Mouse (Mus musculus) ES-E14 (cell line): ENCODE measurements around the gene AB124611.

Source experiments
- CHD2 ChIP-seq: IDR thresholded peaks from 2 replicates; pipeline ENCODE4 v1.6.1; 2014; ENCODE audit warnings: mild to moderate bottlenecking, low read depth, low read length, inconsistent platforms
- HCFC1 ChIP-seq: IDR thresholded peaks from 2 replicates; pipeline ENCODE4 v1.6.1; 2012; ENCODE audit warnings: low read length, inconsistent platforms, borderline replicate concordance; ENCODE audit not compliant: insufficient read depth
- MAFK ChIP-seq: IDR thresholded peaks from 2 replicates; pipeline ENCODE4 v1.6.1; 2014; ENCODE audit warnings: mild to moderate bottlenecking, low read depth, low read length, inconsistent platforms; ENCODE audit not compliant: insufficient read depth
- ZC3H11A ChIP-seq: IDR thresholded peaks from 2 replicates; pipeline ENCODE4 v1.6.1; 2012; ENCODE audit warnings: low read depth, mild to moderate bottlenecking, inconsistent platforms, low read length, borderline replicate concordance
- ZNF384 ChIP-seq: IDR thresholded peaks from 2 replicates; pipeline ENCODE4 v1.6.1; 2012; ENCODE audit warnings: low read depth, low read length, inconsistent platforms

GRCm38 (mm10) chr9:21497050-21497542 lies 28.9 kb upstream of the AB124611 start:
- TF ChIP-seq ZC3H11A, result no peak
- no peak for TF ChIP-seq HCFC1
- TF ChIP-seq MAFK, result no peak
- TF ChIP-seq CHD2, result no peak
- TF ChIP-seq ZNF384, result no peak
